Mouse (Mus musculus) embryonic facial prominence, embryonic 11.5 days (tissue): ENCODE results near the gene Olfr266. TPM values are rescaled to one million over a fixed set of nuclear protein-coding genes. Genes with fewer than 3 reads are reported as not detected.

Experiments
- ATAC-seq: fragments of 200-750 bp; cut with Nextera tagmentation; replicated peaks from 2 replicates; pipeline ENCODE4 v1.8.0; 2017; ENCODE audit warnings: low read depth; ENCODE audit not compliant: insufficient number of reproducible peaks, low FRiP score, low TSS enrichment
- DNase-seq: peaks from one replicate; pipeline ENCODE4 v3.0.0-alpha.2; 2015; ENCODE audit warnings: low spot score
- H3K27ac ChIP-seq: fragments of 300-500 bp; sonication (generic); replicated peaks from 2 replicates; pipeline ENCODE4 v1.5.1; 2014; ENCODE audit warnings: mild to moderate bottlenecking, low read depth, low read length, control low read depth
- H3K27me3 ChIP-seq: fragments of 300-500 bp; sonication (generic); 2 replicates; pipeline ENCODE4 v1.6.1; 2014; ENCODE audit warnings: mild to moderate bottlenecking, low read length, moderate library complexity, mixed read lengths; ENCODE audit not compliant: control insufficient read depth, insufficient read depth
- H3K36me3 ChIP-seq: fragments of 300-500 bp; sonication (generic); replicated peaks from 2 replicates; pipeline ENCODE4 v1.6.1; 2014; ENCODE audit warnings: low read depth, mild to moderate bottlenecking, low read length, moderate library complexity, mixed read lengths; ENCODE audit not compliant: control insufficient read depth, insufficient read depth
- H3K4me1 ChIP-seq: fragments of 300-500 bp; sonication (generic); 2 replicates; pipeline ENCODE4 v1.6.1; 2014; ENCODE audit warnings: low read length, mixed read lengths; ENCODE audit not compliant: control insufficient read depth, insufficient read depth
- H3K4me2 ChIP-seq: fragments of 300-500 bp; sonication (generic); 2 replicates; pipeline ENCODE4 v1.6.1; 2014; ENCODE audit warnings: low read depth, mild to moderate bottlenecking, control low read depth, low read length, moderate library complexity
- H3K4me3 ChIP-seq: fragments of 300-500 bp; sonication (generic); 2 replicates; pipeline ENCODE4 v1.5.1; 2014; ENCODE audit warnings: low read depth, low read length, control low read depth
- H3K9ac ChIP-seq: fragments of 300-500 bp; sonication (generic); replicated peaks from 2 replicates; pipeline ENCODE4 v1.6.1; 2014; ENCODE audit warnings: mild to moderate bottlenecking, control low read depth, low read length
- H3K9me3 ChIP-seq: fragments of 300-500 bp; sonication (generic); replicated peaks from 2 replicates; pipeline ENCODE4 v1.6.1; 2016; ENCODE audit warnings: mild to moderate bottlenecking, low read length, inconsistent platforms, mixed read lengths; ENCODE audit not compliant: control insufficient read depth
- WGBS: fragments of 180-500 bp; shearing (Covaris S2); extraction: QIAGEN DNeasy Blood & Tissue Kit; methylation state at CpG from one replicate; pipeline ENCODE4 v1.1.7; 2014; 5-methylcytosine and 5-hydroxymethylcytosine counted together
- polyA plus RNA-seq: library from polyadenylated mRNA; unstranded; fragments of >200 nt; fragmentation: Nextera tagmentation; extraction: Ambion mirVana; gene quantifications from 2 replicates; pipeline ENCODE4 v1.2.1, GENCODE M21; 2014

The Olfr266 gene
- polyA plus RNA-seq = not detected in 2 replicates

DNA sequence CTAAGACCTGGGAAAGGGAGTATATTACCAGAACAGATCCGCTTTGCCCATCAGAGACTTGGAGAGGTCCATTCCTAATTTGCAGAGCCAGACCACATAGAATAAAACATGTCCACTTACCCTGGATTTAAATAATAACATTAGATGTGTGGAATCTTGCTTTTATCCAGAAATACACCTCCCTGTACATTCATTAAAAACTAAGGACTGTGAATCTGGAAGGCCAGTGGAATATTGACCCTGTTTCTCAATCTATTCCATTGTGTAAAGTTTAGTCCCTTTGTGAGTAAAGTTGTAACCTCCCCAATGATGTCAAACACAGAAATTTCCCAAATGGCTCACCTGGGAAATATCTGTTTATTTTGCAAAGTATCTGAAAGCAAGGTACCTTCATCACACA lies at the start of gene Olfr266:
Gene Olfr266, minus strand, starts transcription at position 101 of the 400 bp plus-strand sequence.
- no peaks in the 10 kb centered on the region for H3K4me1 ChIP-seq
- H3K9ac ChIP-seq = no peak within 1 kb of the TSS
- DNase-seq (no peak), ATAC-seq (no peak)
- no peak within 1 kb of the TSS for H3K4me3 ChIP-seq
- no peaks in the 10 kb centered on the region for H3K9me3 ChIP-seq
- no peak within 1 kb of the TSS for H3K4me2 ChIP-seq
- H3K27ac ChIP-seq = no peak within 1 kb of the TSS
- H3K27me3 ChIP-seq = no peaks in the 10 kb centered on the region
- H3K36me3 ChIP-seq = no peaks in the 10 kb centered on the region
- WGBS = 76% methylated on average over 1 of the region's 1 CpGs

DNA sequence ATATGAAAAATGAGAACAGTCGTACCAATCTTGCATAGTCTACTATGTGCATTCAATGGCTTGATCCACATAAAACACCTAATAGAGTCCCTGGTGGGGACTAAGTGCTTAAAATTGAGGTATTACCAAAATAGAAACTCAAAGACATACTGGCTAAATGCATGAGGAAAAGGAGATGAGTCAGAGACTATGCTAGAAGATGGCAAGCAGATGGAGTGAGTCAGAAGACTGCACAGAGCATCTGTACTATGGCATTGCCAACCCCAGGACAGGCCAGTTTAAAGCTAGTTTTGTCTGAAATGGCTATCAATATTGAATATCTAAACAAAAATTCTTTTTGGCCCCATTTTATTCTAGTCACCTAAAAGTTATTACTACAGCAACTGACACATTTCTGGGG lies 49.5 kb upstream of the Olfr266 start:
- ATAC-seq (no peak), DNase-seq (no peak)
- Histone ChIP-seq H3K9ac (no peak overlapping the region), H3K4me1 (no peaks in the 10 kb centered on the region), H3K4me2 (no peak overlapping the region), H3K36me3 (no peaks in the 10 kb centered on the region), H3K27ac (no peak overlapping the region), H3K4me3 (no peak overlapping the region), H3K9me3 (no peaks in the 10 kb centered on the region), H3K27me3 (no peaks in the 10 kb centered on the region)
- WGBS = 85% methylated on average over 1 of the region's 1 CpGs

DNA sequence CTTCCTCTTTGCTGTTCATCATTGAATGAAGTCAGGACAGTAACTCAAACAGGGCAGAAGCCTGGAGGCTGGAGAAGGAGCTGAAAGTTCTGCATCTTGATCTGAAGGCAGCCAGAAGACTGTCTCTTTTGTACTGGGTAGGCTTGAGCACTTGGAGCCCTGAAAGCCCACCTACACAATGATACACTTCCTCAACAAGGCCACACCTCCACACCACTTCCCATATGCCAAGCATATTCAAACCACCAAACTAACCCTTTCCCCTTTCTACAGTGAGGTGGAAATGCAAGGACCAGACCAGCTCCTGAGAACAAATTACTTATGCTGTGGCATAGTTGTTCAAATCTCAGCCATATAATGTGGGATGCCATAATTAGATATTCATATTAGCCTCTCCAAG lies 46.8 kb upstream of the Olfr266 start:
- H3K27me3 ChIP-seq = no peaks in the 10 kb centered on the region
- DNase-seq (no peak), ATAC-seq (no peak)
- no peak overlapping the region for H3K27ac ChIP-seq
- H3K4me1 ChIP-seq = no peaks in the 10 kb centered on the region
- no peak overlapping the region for H3K4me3 ChIP-seq
- no peaks in the 10 kb centered on the region for H3K36me3 ChIP-seq
- H3K4me2 ChIP-seq = no peak overlapping the region
- no peak overlapping the region for H3K9ac ChIP-seq
- no peaks in the 10 kb centered on the region for H3K9me3 ChIP-seq

DNA sequence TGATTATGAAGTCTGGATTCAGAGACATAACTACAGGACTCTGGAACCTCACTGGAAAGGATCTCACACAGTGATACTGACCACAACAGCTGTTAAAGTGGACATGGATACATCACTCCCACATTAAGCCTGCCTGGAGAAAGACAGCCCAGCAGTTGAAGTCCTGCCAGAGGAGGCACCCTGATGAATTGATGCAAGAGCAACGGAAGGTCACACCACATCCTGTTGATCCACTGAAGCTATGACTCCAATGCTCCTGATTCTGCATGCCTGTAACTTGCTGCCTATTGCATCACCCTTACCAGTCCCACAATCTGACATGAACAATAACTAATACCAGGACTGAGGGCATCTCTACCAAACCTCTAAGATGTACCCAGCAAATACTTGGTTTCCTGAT lies 6.0 kb upstream of the Olfr266 start:
- no peak for DNase-seq
- 78% methylated on average over 1 of the region's 1 CpGs for WGBS
- ATAC-seq = no peak
- Histone ChIP-seq H3K27ac (no peak overlapping the region), H3K36me3 (no peaks in the 10 kb centered on the region), H3K4me3 (no peak overlapping the region), H3K4me2 (no peak overlapping the region), H3K27me3 (no peaks in the 10 kb centered on the region), H3K9me3 (no peaks in the 10 kb centered on the region), H3K4me1 (no peaks in the 10 kb centered on the region), H3K9ac (no peak overlapping the region)

DNA sequence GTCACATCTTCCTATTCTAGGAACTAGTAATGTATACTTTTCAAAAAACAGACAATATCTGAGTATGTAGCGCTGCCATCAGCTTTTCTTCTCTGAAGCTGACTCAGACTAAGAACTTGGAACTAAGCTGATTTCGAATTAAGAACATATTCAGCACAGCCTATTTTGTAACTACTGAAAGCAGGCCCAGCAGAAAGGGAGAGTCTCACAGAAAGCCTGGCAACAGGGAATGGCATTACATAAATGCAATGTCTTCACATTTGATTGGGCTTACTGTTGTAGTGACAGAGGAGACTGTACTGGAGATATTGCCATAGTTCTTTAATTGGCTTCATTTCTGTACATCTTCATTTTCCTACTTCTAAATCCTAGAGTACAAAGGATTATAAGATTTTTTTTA lies 8.4 kb downstream of the Olfr266 start:
- no peaks in the 10 kb centered on the region for H3K9me3 ChIP-seq
- H3K27ac ChIP-seq = no peak overlapping the region
- no peak overlapping the region for H3K4me3 ChIP-seq
- no peak for DNase-seq
- H3K9ac ChIP-seq = no peak overlapping the region
- no peaks in the 10 kb centered on the region for H3K36me3 ChIP-seq
- ATAC-seq = no peak
- WGBS = 80% methylated on average over 2 of the region's 2 CpGs
- H3K4me1 ChIP-seq = no peaks in the 10 kb centered on the region
- no peaks in the 10 kb centered on the region for H3K27me3 ChIP-seq
- H3K4me2 ChIP-seq = no peak overlapping the region

DNA sequence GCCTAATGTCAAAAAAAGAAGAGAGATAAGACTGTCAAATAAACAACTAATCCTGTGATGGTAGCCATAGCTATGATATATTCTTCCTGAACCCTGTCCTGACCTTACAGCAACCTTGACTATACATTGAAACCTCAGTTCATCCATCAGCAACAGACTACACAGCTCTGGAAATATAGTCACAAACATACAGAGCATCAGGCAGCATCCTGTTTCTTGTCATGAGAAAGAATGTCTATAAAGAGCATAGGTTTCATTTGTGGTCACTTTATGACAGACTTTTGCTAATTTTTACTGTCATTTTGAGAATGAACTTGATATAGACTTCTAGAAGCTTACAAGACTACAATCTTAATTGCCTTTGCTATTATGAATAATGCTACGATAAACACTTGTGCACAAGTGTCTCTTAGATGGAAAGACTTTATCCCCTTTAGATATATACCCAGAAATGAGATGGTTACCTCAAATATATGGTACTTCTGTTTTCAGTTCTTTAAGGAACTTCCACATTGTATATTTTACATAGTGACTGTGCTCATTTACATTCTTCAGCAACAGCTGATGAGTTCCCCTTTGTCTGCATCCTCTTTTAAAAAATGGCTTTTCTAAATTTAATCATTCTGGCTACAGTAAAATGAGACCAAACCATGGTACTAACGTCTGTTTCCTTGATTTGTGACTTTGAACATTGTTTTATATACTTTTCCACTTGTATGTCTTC lies 17.0 kb downstream of the Olfr266 start:
- no peak for DNase-seq
- 65% methylated on average over 2 of the region's 2 CpGs for WGBS

DNA sequence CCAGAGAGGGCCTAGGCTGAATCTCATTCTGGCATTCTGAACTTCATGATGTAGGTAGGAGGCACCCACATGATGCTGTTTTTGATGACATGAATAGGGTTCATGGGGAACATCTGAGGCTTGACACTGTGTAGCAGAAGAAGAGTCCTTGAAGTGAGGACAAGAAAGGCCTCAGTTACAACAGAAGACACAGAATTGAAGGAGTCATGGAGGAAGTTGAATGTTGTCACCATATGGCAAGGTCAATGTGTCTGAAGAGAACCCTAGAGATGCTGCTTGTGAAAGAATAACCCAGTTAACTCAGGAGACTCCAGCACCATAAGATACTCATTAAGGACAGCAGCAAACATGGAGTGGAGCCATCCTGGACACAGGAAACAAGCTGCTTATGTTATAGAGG lies 28.0 kb downstream of the Olfr266 start:
- H3K4me2 ChIP-seq = no peak overlapping the region
- no peak overlapping the region for H3K27ac ChIP-seq
- no peaks in the 10 kb centered on the region for H3K36me3 ChIP-seq
- ATAC-seq = no peak
- no peak overlapping the region for H3K4me3 ChIP-seq
- no peaks in the 10 kb centered on the region for H3K9me3 ChIP-seq
- H3K4me1 ChIP-seq = no peaks in the 10 kb centered on the region
- no peak for DNase-seq
- no peak overlapping the region for H3K9ac ChIP-seq
- H3K27me3 ChIP-seq = no peaks in the 10 kb centered on the region

More for the DNA sequence above, 17.0 kb downstream of the Olfr266 start:
- Histone ChIP-seq H3K4me3 (no peak overlapping the region), H3K9ac (no peak overlapping the region), H3K4me2 (no peak overlapping the region), H3K27ac (no peak overlapping the region), H3K4me1 (no peaks in the 10 kb centered on the region), H3K36me3 (no peaks in the 10 kb centered on the region), H3K27me3 (no peaks in the 10 kb centered on the region), H3K9me3 (no peaks in the 10 kb centered on the region)
- ATAC-seq = no peak

DNA sequence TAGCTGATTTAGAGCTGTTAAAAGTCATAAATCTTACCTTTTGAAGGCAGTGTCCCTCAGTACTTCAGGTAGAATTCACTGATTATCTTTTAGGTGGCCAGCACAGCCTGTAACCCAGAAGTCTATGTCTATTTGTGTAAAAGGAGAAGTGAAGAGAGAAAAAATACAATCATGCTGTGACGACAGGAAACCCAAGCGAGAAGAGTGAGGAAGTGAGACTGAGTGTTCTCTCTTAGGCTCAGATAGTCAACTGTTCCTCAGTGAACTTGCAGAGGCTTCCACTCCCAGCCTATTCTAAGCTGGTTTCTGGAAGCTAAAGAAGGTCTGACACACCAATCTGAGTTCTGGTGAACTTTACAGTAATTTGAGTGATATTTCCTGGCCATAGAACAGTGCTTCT lies 36.2 kb downstream of the Olfr266 start, which contains the start of gene Cd53:
Gene Cd53, minus strand, starts transcription at position 220 of the 400 bp plus-strand sequence.
- ATAC-seq (no peak), DNase-seq (no peak)
- 77% methylated on average over 2 of the region's 2 CpGs for WGBS
- Histone ChIP-seq H3K9me3 (no peaks in the 10 kb centered on the region), H3K9ac (no peak within 1 kb of the TSS), H3K36me3 (no peaks in the 10 kb centered on the region), H3K4me2 (no peak within 1 kb of the TSS), H3K4me1 (no peaks in the 10 kb centered on the region), H3K4me3 (no peak within 1 kb of the TSS), H3K27me3 (no peaks in the 10 kb centered on the region), H3K27ac (no peak within 1 kb of the TSS)
